Mouse (Mus musculus) C2C12 (cell line): ENCODE results near the gene Il6ra. TPM values are rescaled to one million over a fixed set of nuclear protein-coding genes. Genes with fewer than 3 reads are reported as not detected.

ENCODE experiments used
- H3K27me3 ChIP-seq: one replicate; pipeline ENCODE4 v1.6.1; 2011; ENCODE audit not compliant: control insufficient read depth, insufficient read depth, insufficient read length
- H3K36me3 ChIP-seq: one replicate; pipeline ENCODE4 v1.6.1; 2011; ENCODE audit not compliant: control insufficient read depth, insufficient read depth
- H3K4me3 ChIP-seq: one replicate; pipeline ENCODE4 v1.5.1; 2011; ENCODE audit warnings: mild to moderate bottlenecking, control low read depth; ENCODE audit not compliant: poor library complexity, insufficient read depth, severe bottlenecking
- H3K79me2 ChIP-seq: one replicate; pipeline ENCODE4 v1.6.1; 2011; ENCODE audit not compliant: control insufficient read depth, insufficient read depth
- H3K79me3 ChIP-seq: one replicate; pipeline ENCODE4 v1.6.1; 2011; ENCODE audit warnings: low read depth, control low read depth
- H3ac ChIP-seq: one replicate; pipeline ENCODE3; 2011; ENCODE audit warnings: low read depth; ENCODE audit not compliant: control insufficient read depth, insufficient read length
- CEBPB ChIP-seq: IDR thresholded peaks from one replicate; pipeline ENCODE4 v1.6.1; 2011; ENCODE audit warnings: low read depth, mild to moderate bottlenecking, control low read depth, moderate library complexity
- CTCF ChIP-seq: IDR thresholded peaks from one replicate; pipeline ENCODE4 v1.5.1; 2011; ENCODE audit not compliant: control insufficient read depth, insufficient read depth, insufficient read length
- FOSL1 ChIP-seq: IDR thresholded peaks from one replicate; pipeline ENCODE4 v1.8.0; 2011; ENCODE audit warnings: mild to moderate bottlenecking, low read length; ENCODE audit not compliant: poor library complexity, insufficient read depth, severe bottlenecking
- MAX ChIP-seq: IDR thresholded peaks from one replicate; pipeline ENCODE4 v1.6.1; 2011; ENCODE audit warnings: mild to moderate bottlenecking, control low read depth
- MYOD1 ChIP-seq: IDR thresholded peaks from one replicate; pipeline ENCODE4 v1.6.1; 2011; ENCODE audit warnings: low read depth; ENCODE audit not compliant: control insufficient read depth, insufficient read length
- MYOG ChIP-seq: IDR thresholded peaks from one replicate; pipeline ENCODE4 v1.6.1; 2011; ENCODE audit not compliant: control insufficient read depth, insufficient read length; ENCODE audit errors: extremely low read depth
- USF1 ChIP-seq: IDR thresholded peaks from one replicate; pipeline ENCODE4 v1.6.1; 2011; ENCODE audit warnings: low read depth, mild to moderate bottlenecking, control low read depth, moderate library complexity
- polyA plus RNA-seq: library from polyadenylated mRNA; unstranded; fragments of >200 nt; fragmentation: generic; extraction: Trizol; gene quantifications from one replicate; pipeline ENCODE4 v1.2.1, GENCODE M21; 2012; ENCODE audit warnings: missing spikeins

Il6ra gene
- polyA plus RNA-seq, 1 experiment = 1.2 TPM

- no peaks in the 10 kb centered on the region for H3K27me3 ChIP-seq
- H3K36me3 ChIP-seq = no peaks in the 10 kb centered on the region
- no peak overlapping the region for H3K4me3 ChIP-seq
- H3K79me3 ChIP-seq = no peaks in the 10 kb centered on the region
- TF ChIP-seq MYOG = no peak
- TF ChIP-seq CEBPB = no peak
- peaks cover 21% of the 10 kb centered on the region for H3K79me2 ChIP-seq
- no peak overlapping the region for H3ac ChIP-seq
Measured at GRCm38 (mm10) chr3:89909703-89910542, 3.1 kb downstream of the Il6ra start.

- no peak for TF ChIP-seq USF1
- TF ChIP-seq MYOD1 = no peak
- TF ChIP-seq MYOG = no peak
- no peak for TF ChIP-seq FOSL1
- no peak for TF ChIP-seq CTCF
- no peak for TF ChIP-seq CEBPB
- TF ChIP-seq MAX = no peak
- peaks cover 21% of the 10 kb centered on the region for H3K79me2 ChIP-seq
- no peaks in the 10 kb centered on the region for H3K27me3 ChIP-seq
- H3K36me3 ChIP-seq = no peaks in the 10 kb centered on the region
- H3K79me3 ChIP-seq = no peaks in the 10 kb centered on the region
- H3K4me3 ChIP-seq = no peak overlapping the region
- no peak overlapping the region for H3ac ChIP-seq
Measured at GRCm38 (mm10) chr3:89908836-89909235, 4.2 kb downstream of the Il6ra start.

DNA sequence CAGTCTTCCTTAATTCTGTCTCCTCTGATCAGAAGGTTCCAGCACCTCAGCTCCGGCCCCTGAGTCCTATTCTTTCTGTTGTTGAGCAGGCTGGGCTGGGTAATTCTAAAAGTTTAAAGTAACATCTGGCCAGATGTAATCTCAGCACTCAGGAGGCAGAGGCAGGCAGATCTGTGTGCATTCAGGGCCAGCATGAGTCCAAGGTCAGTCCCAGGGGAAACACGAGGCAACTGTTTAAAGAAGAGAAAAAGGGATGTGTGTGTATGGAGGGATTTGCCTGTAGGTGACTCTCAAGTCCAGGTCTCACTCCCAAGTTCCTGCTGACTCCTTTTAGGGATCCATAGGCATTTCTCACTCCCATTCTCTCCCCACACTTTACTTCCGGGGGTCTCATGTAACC, 5.2 kb downstream of the Il6ra start:
- H3K79me3 ChIP-seq = no peaks in the 10 kb centered on the region
- no peaks in the 10 kb centered on the region for H3K27me3 ChIP-seq
- H3ac ChIP-seq = no peak overlapping the region
- peaks cover 21% of the 10 kb centered on the region for H3K79me2 ChIP-seq
- no peak for TF ChIP-seq FOSL1
- TF ChIP-seq MAX = no peak
- TF ChIP-seq USF1 = no peak
- no peak for TF ChIP-seq CEBPB
- TF ChIP-seq CTCF = no peak
- TF ChIP-seq MYOD1 = no peak
- TF ChIP-seq MYOG = no peak
- H3K4me3 ChIP-seq = no peak overlapping the region
- H3K36me3 ChIP-seq = no peaks in the 10 kb centered on the region

DNA sequence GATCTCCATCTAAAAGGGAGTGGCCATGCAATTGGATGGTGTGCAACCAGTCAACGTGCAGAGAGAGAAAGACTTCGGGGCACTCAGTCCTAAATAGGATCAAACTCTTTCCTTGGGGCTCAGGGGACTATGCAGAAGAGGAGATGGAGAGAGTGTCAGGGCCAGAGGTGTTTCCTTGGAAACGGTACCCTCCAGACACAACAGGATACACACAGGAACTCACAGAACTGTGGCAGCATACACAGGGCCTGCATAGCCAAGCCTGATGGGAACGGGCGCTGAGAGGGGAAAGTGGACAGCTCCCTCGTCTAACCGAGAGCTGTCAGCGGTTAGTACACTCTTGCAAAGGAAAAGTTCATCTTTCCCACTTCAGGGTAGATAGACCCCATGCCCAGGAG, 13.5 kb downstream of the Il6ra start:
- no peaks in the 10 kb centered on the region for H3K27me3 ChIP-seq
- H3K79me2 ChIP-seq = peaks cover 12% of the 10 kb centered on the region
- H3K36me3 ChIP-seq = no peaks in the 10 kb centered on the region
- no peaks in the 10 kb centered on the region for H3K79me3 ChIP-seq
- no peak overlapping the region for H3ac ChIP-seq
- H3K4me3 ChIP-seq = no peak overlapping the region
- no peak for TF ChIP-seq USF1

GRCm38 (mm10) chr3:89898870-89899510, 14.0 kb downstream of the Il6ra start:
- Histone ChIP-seq H3K4me3 (no peak overlapping the region), H3K27me3 (no peaks in the 10 kb centered on the region), H3K79me2 (peaks cover 14% of the 10 kb centered on the region), H3K79me3 (no peaks in the 10 kb centered on the region), H3K36me3 (no peaks in the 10 kb centered on the region), H3ac (no peak overlapping the region)
- no peak for TF ChIP-seq FOSL1

- Histone ChIP-seq H3K79me3 (no peaks in the 10 kb centered on the region), H3K4me3 (no peak overlapping the region), H3ac (no peak overlapping the region), H3K27me3 (no peaks in the 10 kb centered on the region), H3K36me3 (no peaks in the 10 kb centered on the region), H3K79me2 (peaks cover 18% of the 10 kb centered on the region)
- TF ChIP-seq CTCF (no peak), USF1 (no peak), MAX (no peak), CEBPB (no peak), MYOG (no peak), FOSL1 (no peak), MYOD1 (no peak)
Measured at GRCm38 (mm10) chr3:89898011-89898410, 15.0 kb downstream of the Il6ra start.
